Mouse (Mus musculus): ENCODE data around the gene Rabepk.
"Not testable (repeated sequence)": the region's sequence is repeated elsewhere in the genome, so short reads cannot be mapped to it uniquely, and the experiment has no call there.

The Rabepk gene

DNA sequence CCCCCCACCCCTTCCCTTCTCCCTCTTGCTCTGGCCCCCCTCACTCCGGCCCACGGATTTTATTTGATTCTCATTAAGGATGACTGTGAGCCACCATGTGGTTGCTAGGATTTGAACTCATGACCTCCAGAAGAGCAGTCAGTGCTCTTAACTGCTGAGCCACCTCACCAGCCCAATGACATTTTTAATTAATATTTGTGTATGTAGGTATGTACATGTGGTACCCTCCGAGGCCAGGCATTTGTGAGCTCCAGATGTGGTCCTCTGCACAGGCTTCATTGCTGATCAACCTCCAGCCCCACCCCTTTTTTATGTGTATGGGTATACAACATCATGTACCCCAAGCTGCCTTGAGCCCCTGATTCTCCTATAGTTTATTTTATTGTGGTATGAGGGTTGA, 4.0 kb upstream of the Rabepk start:
- no peak for DNase-seq

DNA sequence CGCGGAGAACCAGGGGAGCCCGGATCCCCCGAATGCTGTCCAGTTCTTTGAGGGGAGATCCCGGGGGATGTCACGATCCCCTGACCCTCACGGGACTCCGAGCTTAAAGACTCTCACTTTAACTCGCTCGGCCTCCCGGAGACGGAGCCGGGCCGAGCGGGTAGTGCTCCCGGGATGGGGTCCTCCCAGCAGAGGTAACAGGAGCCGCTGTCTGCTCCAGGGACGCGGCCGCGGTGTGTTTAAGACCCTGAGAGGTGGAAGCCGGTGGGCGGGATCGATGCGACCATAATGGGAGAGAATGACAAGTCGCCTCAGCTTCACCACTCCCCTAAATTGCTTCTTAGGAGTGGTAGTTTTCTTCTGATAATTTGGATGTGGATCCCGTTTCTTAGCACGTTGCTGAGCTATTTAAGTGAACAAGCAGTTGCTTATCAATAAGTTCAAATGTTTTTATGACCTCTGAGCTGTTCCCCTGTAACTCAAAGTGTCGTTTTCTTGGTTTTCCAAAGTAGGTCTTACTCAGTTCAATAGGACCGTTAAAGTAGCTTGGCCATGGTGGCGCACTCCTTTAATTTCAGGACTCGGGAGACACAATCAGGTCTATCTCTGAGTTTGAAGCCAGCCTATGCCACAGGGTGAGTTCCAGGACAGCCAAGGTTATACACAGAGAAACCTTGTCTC, 3.0 kb upstream of the Rabepk start:
- DNase-seq = peak; percentile 46

DNA sequence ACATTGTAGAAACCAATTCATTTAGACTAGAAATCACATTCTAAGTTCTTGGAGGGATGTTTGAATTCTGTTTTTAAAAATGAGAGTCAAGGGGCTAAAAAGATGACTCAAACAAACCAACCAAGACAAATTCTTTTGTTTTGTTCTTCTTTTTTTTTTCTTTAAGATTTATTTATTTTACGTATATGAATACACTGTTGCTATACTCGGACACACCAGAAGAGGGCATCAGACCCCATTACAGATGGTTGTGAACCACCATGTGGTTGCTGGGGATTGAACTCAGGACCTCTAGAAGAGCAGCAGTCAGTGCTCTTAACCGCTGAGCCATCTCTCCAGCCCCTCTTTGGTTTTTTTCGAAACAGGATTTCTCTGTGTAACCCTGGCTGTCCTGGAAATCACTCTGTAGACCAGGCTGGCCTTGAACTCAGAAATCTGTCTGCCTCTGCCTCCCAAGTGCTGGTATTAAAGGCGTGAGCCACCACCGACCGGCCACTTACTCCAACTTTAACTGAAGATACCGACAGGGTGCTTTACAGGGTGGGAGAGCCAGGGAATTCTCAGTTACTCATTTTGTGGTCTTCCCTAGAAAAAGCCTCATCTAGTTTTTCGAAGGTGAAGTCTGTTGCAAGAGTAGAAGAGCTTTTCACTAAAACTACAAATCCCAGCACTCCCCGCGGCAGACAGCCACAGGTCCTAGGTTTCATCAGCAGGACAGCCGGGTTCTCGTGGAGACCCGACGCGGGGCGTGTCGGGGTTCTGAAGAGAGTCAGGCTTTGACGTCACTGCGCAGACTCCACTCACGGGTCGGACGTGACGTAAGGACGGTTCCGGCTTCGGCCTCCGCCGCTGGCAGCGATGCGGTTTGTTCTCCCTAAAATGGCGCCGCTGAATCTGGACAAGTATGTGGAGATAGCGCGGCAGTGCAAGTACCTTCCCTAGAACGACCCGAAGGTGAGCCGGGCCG, 2.1 kb upstream of the Rabepk start:
- DNase-seq = peak; percentile 99

- DNase-seq = no peak
These were observed 659 bp upstream of the Rabepk start for GRCm38 (mm10) chr2:34800371-34800770.

GRCm38 (mm10) chr2:34795426-34795825, 4.3 kb downstream of the Rabepk start:
- no peak for DNase-seq

- no peak for DNase-seq
These were observed 5.2 kb downstream of the Rabepk start for GRCm38 (mm10) chr2:34794511-34794910.

- DNase-seq = not testable (repeated sequence)
These were observed 7.2 kb downstream of the Rabepk start for GRCm38 (mm10) chr2:34792543-34792942.

- DNase-seq = no peak
These were observed 9.4 kb downstream of the Rabepk start for GRCm38 (mm10) chr2:34790282-34790681.

- DNase-seq = peak; percentile 44
These were observed 15.6 kb downstream of the Rabepk start for GRCm38 (mm10) chr2:34784085-34784484.

DNA sequence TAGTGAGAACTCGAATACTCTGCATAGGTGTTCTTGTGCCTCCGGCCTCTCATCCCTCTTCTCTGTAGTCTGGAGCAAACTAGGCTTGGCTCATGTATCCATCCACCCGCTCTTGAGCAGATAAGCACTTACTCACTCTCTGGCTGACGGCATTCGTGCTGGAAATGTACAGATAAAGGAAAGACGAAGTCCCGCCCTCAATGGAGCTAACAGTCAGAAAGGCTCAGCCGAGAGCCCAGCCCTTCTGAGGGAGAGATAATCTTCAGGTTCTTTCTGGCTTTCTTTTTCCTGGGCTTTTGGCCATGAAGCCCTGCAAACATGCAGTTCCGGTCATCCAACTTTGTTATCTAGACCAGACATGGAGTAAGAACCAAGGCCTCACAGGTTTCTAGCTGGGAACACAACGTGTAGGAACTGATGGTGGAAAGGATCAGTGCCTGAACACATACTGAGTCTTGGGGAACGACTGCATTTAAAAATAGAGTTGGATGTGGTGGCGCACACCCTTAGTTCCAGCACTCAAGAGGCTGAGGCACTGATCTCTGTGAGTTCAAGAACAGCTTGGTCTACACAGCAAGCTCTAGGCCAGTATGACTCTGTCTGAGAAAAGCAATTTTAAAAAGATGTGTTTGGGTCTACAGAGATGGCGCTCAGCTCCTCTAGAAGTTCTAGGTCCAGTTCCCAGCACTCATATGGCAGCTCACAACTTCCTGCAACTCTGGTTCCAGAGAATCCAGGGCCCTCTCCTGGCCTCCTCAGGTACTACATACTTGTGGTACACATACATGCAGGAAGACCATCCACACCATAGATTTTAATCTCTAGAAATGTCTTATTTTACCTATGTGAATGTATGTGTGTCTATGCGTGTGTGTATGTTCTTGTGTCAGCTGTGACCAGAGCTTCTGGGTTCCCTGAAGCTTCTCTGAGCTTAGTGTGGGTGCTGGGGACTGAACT, 16.4 kb downstream of the Rabepk start:
- DNase-seq = no peak

GRCm38 (mm10) chr2:34777237-34777868, 22.4 kb downstream of the Rabepk start:
- DNase-seq = no peak

DNA sequence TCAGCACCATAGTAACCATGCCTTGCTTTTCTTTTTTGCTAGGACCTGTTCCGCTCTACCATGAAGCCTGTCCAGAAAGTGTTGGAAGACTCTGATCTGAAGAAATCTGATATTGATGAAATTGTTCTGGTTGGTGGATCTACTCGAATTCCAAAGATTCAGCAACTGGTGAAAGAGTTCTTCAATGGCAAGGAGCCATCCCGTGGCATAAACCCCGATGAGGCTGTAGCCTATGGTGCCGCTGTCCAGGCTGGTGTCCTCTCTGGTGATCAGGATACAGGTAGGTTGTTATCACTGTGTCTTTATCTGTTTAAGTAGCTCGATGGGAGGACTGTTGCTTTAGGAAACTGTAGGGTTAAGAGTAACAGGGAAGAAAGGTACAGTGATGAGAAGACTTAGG, 25.2 kb downstream of the Rabepk start:
- DNase-seq = no peak

- no peak for DNase-seq
These were observed 26.0 kb downstream of the Rabepk start for GRCm38 (mm10) chr2:34773673-34774072.

DNA sequence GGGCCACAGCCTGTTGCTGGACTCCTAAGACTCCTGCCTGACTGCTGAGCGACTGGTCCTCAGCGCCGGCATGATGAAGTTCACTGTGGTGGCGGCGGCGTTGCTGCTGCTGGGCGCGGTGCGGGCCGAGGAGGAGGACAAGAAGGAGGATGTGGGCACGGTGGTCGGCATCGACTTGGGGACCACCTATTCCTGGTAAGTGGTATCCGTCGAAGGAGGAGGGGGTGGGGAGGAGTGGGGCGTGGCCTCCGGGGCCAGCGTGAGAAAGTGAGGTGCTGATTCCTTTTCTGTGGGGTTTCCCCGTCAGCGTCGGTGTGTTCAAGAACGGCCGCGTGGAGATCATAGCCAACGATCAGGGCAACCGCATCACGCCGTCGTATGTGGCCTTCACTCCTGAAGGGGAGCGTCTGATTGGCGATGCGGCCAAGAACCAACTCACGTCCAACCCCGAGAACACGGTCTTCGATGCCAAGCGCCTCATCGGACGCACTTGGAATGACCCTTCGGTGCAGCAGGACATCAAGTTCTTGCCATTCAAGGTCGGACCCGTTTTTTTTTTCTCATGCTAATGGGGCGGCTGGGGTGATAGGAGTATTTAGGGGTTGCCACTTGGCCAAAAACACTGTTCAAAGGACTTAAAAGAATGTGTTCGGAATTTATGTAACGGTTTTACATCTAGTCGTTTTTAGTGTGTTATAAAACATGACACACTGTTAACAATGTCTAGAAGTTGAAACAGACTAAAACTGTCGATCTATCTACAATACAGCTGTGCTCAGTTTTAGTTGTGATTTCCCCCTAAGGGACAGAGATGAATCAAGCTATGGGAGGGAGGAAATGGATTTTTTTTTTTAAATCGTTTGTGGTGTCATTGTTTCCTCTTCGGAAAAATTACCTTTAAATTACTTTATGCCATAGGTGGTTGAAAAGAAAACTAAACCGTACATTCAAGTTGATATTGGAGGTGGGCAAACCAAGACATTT, 27.2 kb downstream of the Rabepk start:
- DNase-seq = no peak

- peak; percentile 100 for DNase-seq
These were observed 28.1 kb downstream of the Rabepk start, which contains the start of gene Hspa5 for GRCm38 (mm10) chr2:34771368-34772226. Hspa5 (plus strand) TSS chr2:34771970.

- no peak for DNase-seq
These were observed 28.8 kb downstream of the Rabepk start for GRCm38 (mm10) chr2:34770951-34771350.

DNA sequence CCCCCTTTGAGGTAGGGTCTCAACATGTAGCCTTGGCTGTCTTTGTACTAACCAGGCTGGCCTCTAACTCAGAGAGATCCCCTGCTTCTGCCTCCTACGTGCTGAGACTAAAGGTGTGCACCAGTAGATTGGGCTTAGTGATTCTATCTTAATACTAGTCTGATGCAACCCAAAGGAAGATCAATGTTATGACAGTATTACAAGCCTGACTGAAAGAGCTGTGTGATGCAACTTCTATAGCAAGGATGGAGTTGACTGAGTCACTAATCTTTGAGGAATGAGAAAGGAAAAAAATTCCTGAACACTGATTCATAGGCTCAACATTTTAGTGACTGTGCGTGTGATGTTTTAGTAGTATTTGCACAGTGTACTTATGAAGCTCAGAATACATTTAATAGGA, 29.7 kb downstream of the Rabepk start:
- no peak for DNase-seq

- DNase-seq = no peak
These were observed 34.9 kb downstream of the Rabepk start for GRCm38 (mm10) chr2:34764801-34765200.

DNA sequence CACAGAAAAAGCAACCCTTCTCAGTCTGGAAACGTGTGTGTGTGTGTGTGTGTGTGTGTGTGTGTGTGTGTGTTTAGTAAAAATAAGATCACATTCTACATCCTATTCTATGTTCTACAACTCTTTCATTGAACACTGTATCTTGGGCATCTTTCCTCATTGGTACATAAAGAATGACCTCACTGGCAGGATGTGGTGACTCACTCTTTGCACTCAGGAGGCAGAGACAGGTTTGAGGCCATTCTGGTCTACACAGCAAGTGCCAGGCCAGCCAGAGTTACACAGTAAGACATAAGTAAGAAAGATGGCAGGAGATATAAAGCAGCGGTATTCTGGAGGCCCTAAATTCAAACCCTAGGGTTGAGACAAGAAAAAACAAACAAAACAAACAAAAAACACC, 36.8 kb downstream of the Rabepk start:
- DNase-seq = no peak

DNA sequence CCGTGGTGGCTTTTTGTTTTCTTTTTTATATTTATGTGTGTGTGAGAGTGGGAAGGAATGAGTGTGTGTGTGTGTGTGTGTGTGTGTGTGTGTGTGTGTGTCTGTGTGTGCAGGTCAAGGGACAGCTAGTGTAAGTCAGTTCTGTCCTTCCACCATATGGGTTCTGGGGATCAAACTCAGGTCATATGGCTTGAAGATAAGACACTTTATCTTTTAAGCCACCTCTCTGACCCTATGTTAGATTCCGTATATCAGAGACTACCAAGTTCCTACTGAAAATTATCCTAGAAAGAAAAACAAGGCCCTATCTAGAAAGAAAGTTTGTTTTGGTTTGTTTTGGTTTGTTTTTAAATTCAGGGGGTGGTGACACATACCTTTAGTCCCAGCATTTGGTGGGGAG, 37.5 kb downstream of the Rabepk start:
- DNase-seq = no peak

Measured in kidney, postnatal 14 days (tissue).